Mouse (Mus musculus) G1E (cell line): ENCODE measurements around the gene Evl.

ENCODE experiments used
- CTCF ChIP-seq: IDR thresholded peaks from 2 replicates; pipeline ENCODE4 v1.5.1; 2012; ENCODE audit warnings: low read depth, low read length, inconsistent platforms, mixed read lengths
- GATA1 ChIP-seq: IDR thresholded peaks from 2 replicates; pipeline ENCODE4 v1.6.1; 2012; ENCODE audit warnings: borderline replicate concordance, low read length, inconsistent platforms, mixed read lengths
- GATA2 ChIP-seq: IDR thresholded peaks from 2 replicates; pipeline ENCODE4 v1.6.1; 2012; ENCODE audit warnings: low read depth, low read length, inconsistent platforms, borderline replicate concordance
- POLR2AphosphoS5 ChIP-seq: IDR thresholded peaks from 2 replicates; pipeline ENCODE4 v1.6.1; 2012; ENCODE audit warnings: low read depth, low read length, inconsistent platforms; ENCODE audit not compliant: insufficient replicate concordance
- TAL1 ChIP-seq: conservative IDR thresholded peaks from 2 replicates; pipeline ENCODE4 v1.6.1; 2012; ENCODE audit warnings: low read depth, low read length, inconsistent platforms, mixed read lengths

DNA sequence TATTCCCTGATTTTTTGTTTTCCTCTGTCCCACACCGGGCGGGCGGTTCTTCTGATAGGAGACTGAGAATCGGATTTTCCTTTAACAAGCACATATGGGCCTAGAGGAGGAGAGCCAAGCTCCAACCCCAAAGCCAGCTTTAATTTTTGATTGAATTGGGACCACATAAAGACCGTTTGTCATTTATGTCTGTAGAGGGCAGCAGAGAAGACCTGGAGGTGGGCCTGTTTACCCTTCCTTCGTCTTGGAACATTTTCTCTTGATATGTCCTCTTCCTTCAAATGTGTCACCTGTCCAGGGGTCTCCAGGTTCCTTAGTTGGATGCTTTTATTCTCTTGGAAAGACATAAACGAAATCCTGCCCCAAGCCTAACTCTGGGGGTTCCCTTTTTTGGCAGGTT, 151.6 kb downstream of the Evl start:
- TF ChIP-seq CTCF (no peak), GATA1 (no peak), GATA2 (no peak), POLR2AphosphoS5 (no peak), TAL1 (no peak)
